Mouse (Mus musculus): ENCODE data around the gene Txndc17.
"Not testable (repeated sequence)": the region's sequence is repeated elsewhere in the genome, so short reads cannot be mapped to it uniquely, and the experiment has no call there.

The Txndc17 gene

GRCm38 (mm10) chr11:72207204-72207833 is at the start of gene Txndc17, which contains the start of gene 4933427D14Rik:
Txndc17 (plus strand) TSS chr11:72207547.
4933427D14Rik (minus strand) TSS chr11:72207459.
- TF ChIP-seq CTCF (conservative IDR thresholded peaks at IDR 0.05; ENCODE audit: low read length) (no peak), POU5F1 (IDR thresholded peaks at IDR 0.05; ENCODE audit: borderline replicate concordance, low read length) (no peak), NANOG (IDR thresholded peaks at IDR 0.05; ENCODE audit: borderline replicate concordance, low read length) (no peak)
- H3K36me3 ChIP-seq (ENCODE audit: insufficient read depth, low read length) = peaks cover 41% of the 10 kb centered on the region
- H3K9me3 ChIP-seq (ENCODE audit: low read length) = no peaks in the 10 kb centered on the region
- H3K4me1 ChIP-seq (replicated peaks; ENCODE audit: low read depth, low read length) = peaks cover 37% of the 10 kb centered on the region
- peak within 1 kb of the TSS; percentile 88 for H3K4me3 ChIP-seq (replicated peaks; ENCODE audit: low read length)
- H3K27me3 ChIP-seq (ENCODE audit: insufficient read depth, low read length) = peaks cover 16% of the 10 kb centered on the region

GRCm38 (mm10) chr11:72163198-72163597 is 44.1 kb upstream of the Txndc17 start:
- TF ChIP-seq CTCF (conservative IDR thresholded peaks at IDR 0.05; ENCODE audit: low read length) = no peak
- TF ChIP-seq POU5F1 (IDR thresholded peaks at IDR 0.05; ENCODE audit: borderline replicate concordance, low read length) = no peak
- no peak for TF ChIP-seq NANOG (IDR thresholded peaks at IDR 0.05; ENCODE audit: borderline replicate concordance, low read length)
- H3K27me3 ChIP-seq (ENCODE audit: insufficient read depth, low read length) = no peaks in the 10 kb centered on the region
- H3K4me3 ChIP-seq (replicated peaks; ENCODE audit: low read length) = no peak overlapping the region
- H3K9me3 ChIP-seq (ENCODE audit: low read length) = no peaks in the 10 kb centered on the region
- H3K36me3 ChIP-seq (ENCODE audit: insufficient read depth, low read length) = peaks cover 64% of the 10 kb centered on the region
- H3K4me1 ChIP-seq (replicated peaks; ENCODE audit: low read depth, low read length) = no peaks in the 10 kb centered on the region

- Histone ChIP-seq H3K27me3 (ENCODE audit: insufficient read depth, low read length) (no peaks in the 10 kb centered on the region), H3K9me3 (ENCODE audit: low read length) (no peaks in the 10 kb centered on the region), H3K36me3 (ENCODE audit: insufficient read depth, low read length) (peaks cover 61% of the 10 kb centered on the region), H3K4me1 (replicated peaks; ENCODE audit: low read depth, low read length) (no peaks in the 10 kb centered on the region), H3K4me3 (replicated peaks; ENCODE audit: low read length) (no peak overlapping the region)
- TF ChIP-seq NANOG (IDR thresholded peaks at IDR 0.05; ENCODE audit: borderline replicate concordance, low read length) (no peak), CTCF (conservative IDR thresholded peaks at IDR 0.05; ENCODE audit: low read length) (no peak), POU5F1 (IDR thresholded peaks at IDR 0.05; ENCODE audit: borderline replicate concordance, low read length) (no peak)
Observed at GRCm38 (mm10) chr11:72169871-72170270, 37.5 kb upstream of the Txndc17 start.

GRCm38 (mm10) chr11:72171906-72172305 is 35.4 kb upstream of the Txndc17 start:
- H3K4me1 ChIP-seq (replicated peaks; ENCODE audit: low read depth, low read length) = peaks cover 18% of the 10 kb centered on the region
- H3K36me3 ChIP-seq (ENCODE audit: insufficient read depth, low read length) = peaks cover 57% of the 10 kb centered on the region
- H3K27me3 ChIP-seq (ENCODE audit: insufficient read depth, low read length); H3K4me3 ChIP-seq (replicated peaks; ENCODE audit: low read length); H3K9me3 ChIP-seq (ENCODE audit: low read length): not testable (repeated sequence)

- H3K27me3 ChIP-seq (ENCODE audit: insufficient read depth, low read length) = peaks cover 2% of the 10 kb centered on the region; the same call in 1 of the 2 replicates
- peaks cover 34% of the 10 kb centered on the region for H3K4me1 ChIP-seq (replicated peaks; ENCODE audit: low read depth, low read length)
- TF ChIP-seq NANOG (IDR thresholded peaks at IDR 0.05; ENCODE audit: borderline replicate concordance, low read length) = no peak
- TF ChIP-seq POU5F1 (IDR thresholded peaks at IDR 0.05; ENCODE audit: borderline replicate concordance, low read length) = no peak
- no peak for TF ChIP-seq CTCF (conservative IDR thresholded peaks at IDR 0.05; ENCODE audit: low read length)
- H3K9me3 ChIP-seq (ENCODE audit: low read length) = no peaks in the 10 kb centered on the region
- H3K36me3 ChIP-seq (ENCODE audit: insufficient read depth, low read length) = peaks cover 54% of the 10 kb centered on the region
- H3K4me3 ChIP-seq (replicated peaks; ENCODE audit: low read length) = no peak overlapping the region
Observed at GRCm38 (mm10) chr11:72173506-72173905, 33.8 kb upstream of the Txndc17 start.

GRCm38 (mm10) chr11:72174721-72175120 is 32.6 kb upstream of the Txndc17 start:
- peaks cover 49% of the 10 kb centered on the region for H3K36me3 ChIP-seq (ENCODE audit: insufficient read depth, low read length)
- peaks cover 43% of the 10 kb centered on the region for H3K4me1 ChIP-seq (replicated peaks; ENCODE audit: low read depth, low read length)
- peaks cover 2% of the 10 kb centered on the region; the same call in 1 of the 2 replicates for H3K27me3 ChIP-seq (ENCODE audit: insufficient read depth, low read length)
- no peaks in the 10 kb centered on the region for H3K9me3 ChIP-seq (ENCODE audit: low read length)
- H3K4me3 ChIP-seq (replicated peaks; ENCODE audit: low read length) = no peak overlapping the region
- no peak for TF ChIP-seq NANOG (IDR thresholded peaks at IDR 0.05; ENCODE audit: borderline replicate concordance, low read length)
- TF ChIP-seq CTCF (conservative IDR thresholded peaks at IDR 0.05; ENCODE audit: low read length) = no peak
- TF ChIP-seq POU5F1 (IDR thresholded peaks at IDR 0.05; ENCODE audit: borderline replicate concordance, low read length) = no peak

GRCm38 (mm10) chr11:72175966-72176365 is 31.4 kb upstream of the Txndc17 start:
- Histone ChIP-seq H3K9me3 (ENCODE audit: low read length) (no peaks in the 10 kb centered on the region), H3K4me1 (replicated peaks; ENCODE audit: low read depth, low read length) (peaks cover 43% of the 10 kb centered on the region), H3K27me3 (ENCODE audit: insufficient read depth, low read length) (peaks cover 2% of the 10 kb centered on the region; the same call in 1 of the 2 replicates), H3K4me3 (replicated peaks; ENCODE audit: low read length) (no peak overlapping the region), H3K36me3 (ENCODE audit: insufficient read depth, low read length) (peaks cover 55% of the 10 kb centered on the region)
- TF ChIP-seq CTCF (conservative IDR thresholded peaks at IDR 0.05; ENCODE audit: low read length) (no peak), NANOG (IDR thresholded peaks at IDR 0.05; ENCODE audit: borderline replicate concordance, low read length) (no peak)

GRCm38 (mm10) chr11:72176553-72176952 is 30.8 kb upstream of the Txndc17 start:
- peak; percentile 92 for TF ChIP-seq NANOG (IDR thresholded peaks at IDR 0.05; ENCODE audit: borderline replicate concordance, low read length)
- no peak for TF ChIP-seq CTCF (conservative IDR thresholded peaks at IDR 0.05; ENCODE audit: low read length)
- H3K4me1 ChIP-seq (replicated peaks; ENCODE audit: low read depth, low read length) = peaks cover 43% of the 10 kb centered on the region

GRCm38 (mm10) chr11:72180556-72180955 is 26.8 kb upstream of the Txndc17 start:
- no peak overlapping the region for H3K4me3 ChIP-seq (replicated peaks; ENCODE audit: low read length)
- TF ChIP-seq CTCF (conservative IDR thresholded peaks at IDR 0.05; ENCODE audit: low read length) (no peak), NANOG (IDR thresholded peaks at IDR 0.05; ENCODE audit: borderline replicate concordance, low read length) (no peak), POU5F1 (IDR thresholded peaks at IDR 0.05; ENCODE audit: borderline replicate concordance, low read length) (no peak)
- peaks cover 38% of the 10 kb centered on the region for H3K4me1 ChIP-seq (replicated peaks; ENCODE audit: low read depth, low read length)
- no peaks in the 10 kb centered on the region for H3K9me3 ChIP-seq (ENCODE audit: low read length)
- H3K36me3 ChIP-seq (ENCODE audit: insufficient read depth, low read length) = peaks cover 33% of the 10 kb centered on the region
- H3K27me3 ChIP-seq (ENCODE audit: insufficient read depth, low read length) = peaks cover 2% of the 10 kb centered on the region; the same call in 1 of the 2 replicates

More at GRCm38 (mm10) chr11:72176553-72176952, 30.8 kb upstream of the Txndc17 start:
- Histone ChIP-seq H3K27me3 (ENCODE audit: insufficient read depth, low read length) (peaks cover 2% of the 10 kb centered on the region; the same call in 1 of the 2 replicates), H3K36me3 (ENCODE audit: insufficient read depth, low read length) (peaks cover 55% of the 10 kb centered on the region), H3K4me3 (replicated peaks; ENCODE audit: low read length) (no peak overlapping the region), H3K9me3 (ENCODE audit: low read length) (no peaks in the 10 kb centered on the region)
